Mouse (Mus musculus) NIH3T3 (cell line): Measurements from ENCODE around the gene Plcl1.
"Not testable (repeated sequence)": the region's sequence is repeated elsewhere in the genome, so short reads cannot be mapped to it uniquely, and the experiment has no call there.

Source experiments
- DNase-seq: peaks from one replicate; pipeline ENCODE4 v3.0.0-alpha.2; 2012; ENCODE audit warnings: low read depth

Gene Plcl1

DNA sequence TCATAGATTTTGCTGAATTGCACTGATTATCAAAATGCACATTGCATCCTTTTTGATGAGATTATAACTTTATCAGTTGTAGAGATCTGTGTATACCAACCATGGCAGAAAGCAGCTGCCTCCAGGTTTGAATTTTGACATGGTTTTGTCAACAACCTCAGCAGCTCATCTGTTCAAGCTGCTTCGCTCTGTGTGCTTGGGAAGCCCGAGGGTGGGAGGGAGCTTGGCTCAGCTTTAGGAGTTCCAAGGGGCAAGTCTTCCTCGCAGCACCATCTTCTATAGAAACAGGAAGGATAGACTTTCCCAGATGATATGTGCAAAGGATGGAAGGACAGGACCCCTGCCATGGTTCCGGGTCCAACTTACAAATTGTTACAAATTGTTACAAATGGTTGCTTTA, 32.9 kb downstream of the Plcl1 start:
- DNase-seq: no peak

DNA sequence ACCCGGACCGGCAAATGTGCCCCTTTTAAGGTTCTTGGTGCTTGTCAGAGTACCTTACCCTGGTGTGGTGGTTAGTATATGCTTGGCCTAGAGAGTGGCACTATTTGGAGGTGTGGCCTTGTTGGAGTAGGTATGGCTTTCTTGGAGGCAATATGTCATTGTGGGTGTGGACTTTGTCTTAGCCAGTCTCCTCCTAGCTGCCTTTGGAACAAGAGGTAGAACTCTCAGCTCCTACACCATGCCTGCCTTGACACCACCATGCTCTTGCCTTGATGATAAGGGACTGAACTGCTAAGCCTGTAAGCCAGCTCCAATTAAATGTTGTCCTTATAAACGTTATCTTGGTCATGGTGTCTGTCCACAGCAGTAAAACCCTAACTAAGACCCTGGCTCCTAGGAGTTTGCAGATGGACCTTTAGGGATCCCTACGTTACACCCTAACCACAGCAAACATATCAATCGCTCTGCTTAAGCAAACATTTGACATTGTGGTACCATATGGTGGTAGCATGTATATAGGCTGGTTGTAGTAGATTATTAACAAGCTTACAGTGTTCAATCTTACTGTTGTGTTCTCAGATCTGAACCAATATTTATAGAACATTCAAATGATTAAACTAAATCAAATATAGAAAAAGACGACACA, 39.4 kb downstream of the Plcl1 start:
- no peak for DNase-seq

DNA sequence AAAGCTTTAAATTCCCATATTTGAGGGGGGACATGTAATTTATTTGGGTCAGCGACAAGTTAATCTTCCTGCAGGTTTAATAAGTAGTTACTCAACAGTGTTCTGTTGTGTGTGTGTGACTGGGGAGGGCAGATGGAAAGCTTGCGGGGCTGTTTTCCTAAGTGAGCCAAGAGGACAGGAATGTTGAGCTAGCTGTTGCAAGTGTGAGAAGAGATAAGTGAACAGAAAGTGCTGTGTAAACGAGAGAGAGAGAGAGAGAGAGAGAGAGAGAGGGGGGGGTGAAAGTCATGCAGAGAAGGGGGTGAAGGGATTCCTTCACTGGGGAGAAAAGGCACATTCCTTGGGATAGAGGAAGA, 39.9 kb downstream of the Plcl1 start:
- no peak for DNase-seq

DNA sequence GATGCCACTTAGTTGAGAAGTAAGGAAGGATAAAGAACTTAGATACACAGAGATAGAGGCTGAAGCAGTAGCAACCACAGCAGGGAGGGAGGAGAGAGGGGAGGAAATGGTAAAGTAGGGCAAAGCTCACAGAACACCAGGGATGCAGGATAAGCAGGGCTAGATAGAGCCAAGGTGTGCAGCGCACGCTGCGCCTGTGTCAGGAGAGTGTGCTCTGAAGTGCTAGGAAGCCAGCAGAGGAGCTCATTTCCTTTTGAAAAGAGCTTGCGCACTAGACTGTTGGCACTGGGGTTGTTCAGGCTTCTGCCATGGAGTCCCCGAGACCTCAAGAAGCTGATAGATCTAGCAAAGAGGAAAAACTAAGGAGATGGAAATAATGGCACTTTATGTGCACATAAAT, 40.6 kb downstream of the Plcl1 start:
- no peak for DNase-seq

DNA sequence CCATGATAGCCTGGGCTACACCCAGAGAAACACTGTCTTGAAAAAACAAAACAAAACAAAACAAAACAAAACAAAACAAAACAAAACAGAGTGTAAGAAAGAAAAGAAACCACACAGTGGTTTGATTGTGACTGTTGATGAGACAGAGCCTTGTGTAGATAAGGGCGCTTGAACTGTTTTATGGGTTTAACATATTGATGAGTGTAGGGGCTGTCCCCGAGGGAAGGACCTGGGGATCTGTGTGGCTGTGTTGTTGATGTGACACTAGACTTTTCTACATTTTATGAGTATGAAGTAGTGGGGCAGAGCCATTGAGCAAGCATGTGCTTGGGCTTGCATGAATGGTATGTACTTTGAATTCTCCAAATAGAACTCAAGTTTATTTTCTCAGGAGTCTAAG, 41.2 kb downstream of the Plcl1 start:
- no peak for DNase-seq

DNA sequence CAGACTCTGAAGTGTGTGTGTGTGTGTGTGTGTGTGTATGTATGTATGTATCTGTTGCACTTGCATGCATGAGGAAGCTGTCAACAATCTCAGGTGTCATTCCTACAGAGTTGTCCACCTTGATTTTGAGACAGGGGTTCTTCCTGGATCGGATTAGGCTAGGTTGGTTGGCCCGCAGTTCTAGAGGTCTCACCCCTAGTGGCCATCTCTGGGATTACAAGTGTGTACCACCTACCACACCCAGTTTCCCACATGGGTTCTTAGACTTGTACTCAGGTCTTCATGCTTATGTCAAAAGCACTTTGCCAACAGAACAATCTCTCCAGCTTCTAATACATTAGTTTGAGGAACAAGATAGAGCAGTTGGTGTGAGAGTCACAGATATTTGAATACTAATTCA, 41.9 kb downstream of the Plcl1 start:
- DNase-seq: peak; percentile 15

DNA sequence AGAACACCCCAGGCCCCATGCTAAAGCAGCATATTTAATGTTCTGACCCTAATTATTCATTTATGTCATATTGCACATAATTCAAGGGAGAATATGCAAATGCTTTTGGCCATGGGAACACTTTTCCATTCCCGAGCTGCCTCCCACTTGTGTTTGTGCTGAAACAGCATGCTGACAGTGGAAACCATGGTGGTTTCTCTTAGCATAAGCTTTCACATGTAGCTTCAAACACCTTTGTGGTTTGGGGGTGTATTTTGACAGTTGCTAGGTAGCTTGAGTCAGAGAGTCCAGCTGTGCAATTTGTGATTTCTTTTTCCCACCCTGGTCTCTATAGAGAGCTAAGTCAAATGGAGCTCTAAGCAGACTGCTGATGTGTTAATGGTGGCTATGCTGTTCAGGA, 42.4 kb downstream of the Plcl1 start:
- no peak for DNase-seq

DNA sequence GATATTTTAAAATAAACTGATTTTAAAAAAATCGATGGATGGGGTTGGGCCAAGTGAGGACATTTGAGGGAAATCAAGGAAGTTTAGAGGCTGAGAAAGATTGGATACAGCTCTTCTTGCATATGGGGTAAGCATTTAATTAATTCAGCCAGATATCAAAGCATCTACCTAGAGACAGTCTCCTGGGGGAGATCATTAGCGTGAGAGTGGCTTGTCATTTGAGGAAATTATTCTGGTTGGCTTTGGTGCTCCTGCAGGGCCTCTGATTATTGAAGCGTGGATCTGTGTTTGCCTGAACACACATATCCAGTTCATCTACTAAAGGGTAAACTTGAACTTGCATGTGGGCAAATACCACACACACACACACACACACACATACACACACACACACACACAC, 44.1 kb downstream of the Plcl1 start:
- DNase-seq: no peak

DNA sequence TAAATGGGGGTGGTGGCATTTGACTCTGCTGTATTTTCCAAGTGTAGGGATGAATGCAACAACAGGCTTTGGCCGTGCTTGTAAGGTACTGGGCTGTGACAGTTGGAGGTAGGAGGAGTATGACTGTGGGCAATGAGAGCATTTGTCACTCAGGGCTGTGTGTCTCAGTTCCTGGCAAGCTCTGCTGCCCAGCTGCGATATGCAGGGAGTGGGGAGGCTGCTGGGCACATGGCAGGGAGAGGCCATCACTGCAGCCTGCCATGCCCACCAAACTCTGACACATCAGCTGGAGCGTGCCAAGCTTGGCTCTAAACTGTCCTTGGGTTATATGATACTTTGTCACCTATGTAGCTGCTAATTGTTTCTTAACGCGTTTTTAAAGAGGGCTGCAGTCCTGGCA, 48.4 kb downstream of the Plcl1 start:
- no peak for DNase-seq

DNA sequence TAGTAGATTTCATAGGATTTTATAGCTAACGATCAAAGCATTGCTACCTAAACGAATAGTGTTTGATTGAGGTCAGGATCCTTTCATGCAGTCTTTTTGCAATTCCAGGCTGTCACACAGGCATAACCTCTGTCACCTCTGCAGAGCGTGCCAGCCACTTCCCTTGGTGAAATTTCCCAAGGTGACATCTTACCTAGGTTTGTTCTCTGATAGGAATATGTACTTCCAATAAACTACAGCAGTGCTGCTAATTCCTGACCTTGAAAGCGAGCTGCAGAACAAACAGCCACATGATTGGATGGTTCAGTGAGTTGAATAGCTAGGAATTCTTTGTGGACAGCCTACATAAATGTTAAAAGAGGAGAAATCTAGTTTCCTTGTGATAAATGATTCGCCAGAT, 56.6 kb downstream of the Plcl1 start:
- DNase-seq: no peak

DNA sequence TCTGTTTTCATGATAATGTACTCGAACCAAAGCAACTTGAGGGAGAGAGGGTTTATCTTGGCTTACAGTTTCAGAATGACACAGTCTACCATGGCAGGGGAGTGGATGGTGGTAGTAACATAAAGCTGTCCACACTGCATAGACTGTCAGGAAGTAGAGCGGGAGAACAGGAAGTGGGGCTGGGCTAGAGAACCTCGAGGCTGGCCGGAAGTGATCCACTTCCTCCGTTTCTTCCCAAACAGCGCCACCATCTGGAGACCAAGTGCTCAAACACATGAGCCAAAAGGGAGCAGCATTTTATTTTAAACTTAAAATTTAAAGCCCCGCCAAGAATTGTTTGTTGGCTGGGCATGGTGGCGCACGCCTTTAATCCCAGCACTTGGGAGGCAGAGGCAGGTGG, 68.0 kb downstream of the Plcl1 start:
- DNase-seq: no peak

DNA sequence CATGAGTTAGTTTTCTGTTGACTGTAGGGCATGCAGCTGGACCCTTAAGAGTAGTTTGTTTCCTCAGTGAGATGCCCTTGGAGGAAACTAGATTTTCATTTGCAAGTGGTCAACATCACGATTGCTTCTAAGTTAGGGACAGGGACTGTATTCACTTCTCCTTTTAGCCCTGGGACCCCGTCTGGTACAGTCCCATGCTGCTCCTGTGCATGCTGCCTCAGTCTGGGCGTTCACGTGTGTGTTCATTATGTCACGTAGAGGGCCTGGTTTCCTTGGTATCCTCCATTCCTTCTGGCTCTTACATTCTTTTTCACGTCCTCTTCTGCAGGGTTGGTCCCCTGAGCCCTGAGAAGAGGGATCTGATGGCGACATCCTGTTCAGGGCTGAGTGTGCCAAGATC, 69.3 kb downstream of the Plcl1 start:
- DNase-seq: no peak

DNA sequence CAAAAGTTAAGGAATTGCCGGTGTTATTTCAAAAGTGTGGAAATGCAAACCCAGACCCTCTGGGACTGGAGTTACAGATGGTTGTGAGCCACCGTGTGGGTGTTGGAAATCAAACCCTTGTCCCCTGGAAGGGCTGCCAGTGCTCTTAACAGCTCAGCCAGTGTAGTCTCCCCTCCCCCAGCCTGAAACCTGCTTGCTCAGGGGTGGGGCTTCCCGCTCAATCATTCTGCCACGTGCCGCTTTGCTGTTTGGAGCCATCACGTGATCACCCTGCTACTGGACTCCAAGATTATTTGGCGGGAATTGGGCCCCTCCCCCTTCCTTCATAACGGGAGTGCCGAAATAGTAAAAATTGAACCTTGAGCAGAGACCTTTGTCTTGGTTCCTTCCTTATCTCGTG, 81.7 kb downstream of the Plcl1 start:
- not testable (repeated sequence) for DNase-seq

DNA sequence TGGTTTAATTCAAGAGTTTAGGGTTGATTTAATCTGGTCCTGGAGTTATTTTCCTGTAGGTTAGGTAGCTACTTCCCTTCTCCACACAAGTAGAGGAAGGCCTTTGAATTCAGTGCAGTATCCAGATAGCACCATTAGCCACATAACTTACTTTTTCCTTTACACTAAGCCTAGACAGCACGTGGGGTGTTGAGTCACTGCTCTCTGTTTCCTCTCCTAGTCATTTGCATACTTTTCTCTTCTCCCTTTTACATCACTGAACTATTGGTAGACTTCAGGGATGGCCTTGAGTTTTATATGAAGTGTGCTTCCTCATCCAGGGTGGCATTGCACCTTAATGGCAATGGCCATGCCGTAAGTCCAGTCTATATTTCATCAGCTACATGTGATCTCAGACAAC, 82.5 kb downstream of the Plcl1 start:
- DNase-seq: no peak

DNA sequence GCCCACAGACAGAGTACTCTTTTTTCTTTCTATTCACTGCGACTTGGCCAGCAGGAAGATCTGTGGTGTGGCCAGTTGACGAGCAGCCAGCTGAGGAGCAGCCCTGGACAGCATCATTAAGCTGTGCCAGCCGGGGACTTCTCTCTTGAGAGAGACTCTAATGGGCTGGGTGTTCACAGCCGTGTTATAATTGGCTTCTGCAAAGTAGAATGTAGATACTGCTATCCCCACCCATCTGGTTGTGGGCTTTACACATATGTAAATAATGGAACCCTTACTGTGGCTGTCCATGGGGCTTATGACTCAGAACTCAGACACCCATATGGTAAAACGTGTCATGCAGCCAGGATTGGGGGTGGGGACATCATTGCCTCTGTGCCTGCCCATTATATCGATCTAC, 83.6 kb downstream of the Plcl1 start:
- DNase-seq: no peak

DNA sequence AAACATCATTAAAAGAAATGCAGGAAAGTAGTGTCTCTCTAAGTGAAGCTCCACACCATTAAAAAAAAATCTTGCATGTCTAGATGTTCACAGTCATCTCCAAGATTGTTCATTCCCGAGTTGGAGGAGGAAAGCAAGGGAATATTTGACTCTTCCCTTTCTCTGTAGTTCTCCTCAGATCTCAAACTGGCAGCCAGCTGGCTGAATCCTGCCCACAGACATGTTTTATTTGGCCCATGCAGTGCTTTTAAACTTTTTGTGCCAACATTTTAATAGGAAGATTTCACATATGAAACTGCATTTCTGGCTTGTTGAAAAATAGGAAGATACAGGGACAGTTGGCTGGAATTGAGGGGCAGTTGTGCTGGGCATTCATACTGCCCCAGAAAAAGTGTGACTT, 94.2 kb downstream of the Plcl1 start:
- no peak for DNase-seq

DNA sequence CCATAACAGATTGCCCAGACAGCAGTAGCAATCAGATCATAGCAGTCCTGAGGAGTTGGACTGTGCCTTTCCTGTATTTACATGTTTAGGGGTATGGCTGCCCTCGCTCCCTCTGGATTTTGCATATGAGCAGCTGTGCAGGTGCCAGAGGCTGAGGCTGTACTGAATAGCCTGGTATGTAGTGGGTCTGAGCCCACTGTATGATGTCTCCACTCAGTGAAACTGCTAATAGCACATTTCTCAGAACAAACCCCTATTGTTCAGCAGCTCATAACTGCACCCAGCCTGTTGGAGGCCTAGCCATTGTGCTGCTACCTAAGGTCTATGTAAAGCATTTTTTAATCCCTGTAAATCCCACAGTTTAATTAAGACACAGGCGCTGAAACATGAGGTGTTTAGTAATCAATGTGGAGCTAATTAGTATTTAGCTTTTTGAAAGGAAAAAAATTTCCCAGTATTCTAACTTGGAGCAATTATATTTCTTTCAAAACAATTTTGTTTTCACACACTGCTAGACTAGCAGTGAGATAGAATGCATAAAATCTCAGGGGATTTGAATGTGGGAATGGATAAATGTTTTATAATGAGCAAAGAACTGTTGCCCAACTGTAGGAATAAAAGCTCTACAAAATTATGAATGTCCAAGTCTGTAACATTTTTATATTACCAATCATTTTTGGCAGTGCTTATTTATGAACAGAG, 95.4 kb downstream of the Plcl1 start:
- no peak for DNase-seq

DNA sequence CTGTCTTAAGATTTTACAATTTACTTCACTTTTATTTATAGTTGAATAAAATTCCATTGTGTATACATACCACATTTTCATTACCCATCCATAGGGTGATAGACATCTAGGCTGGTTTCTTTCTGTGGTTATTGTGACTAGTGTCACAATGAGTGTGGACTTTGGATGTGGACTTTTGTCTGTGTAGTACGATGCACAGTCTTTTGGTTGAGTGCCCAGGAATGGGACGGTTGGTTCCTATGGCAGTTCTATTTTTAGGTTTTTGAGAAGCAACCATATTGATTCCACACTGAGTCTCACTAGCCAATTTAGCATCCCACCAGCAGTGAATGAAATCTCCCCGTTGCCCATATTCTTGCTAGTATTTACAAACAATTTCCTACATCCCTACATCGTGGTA, 100.1 kb downstream of the Plcl1 start:
- DNase-seq: no peak

DNA sequence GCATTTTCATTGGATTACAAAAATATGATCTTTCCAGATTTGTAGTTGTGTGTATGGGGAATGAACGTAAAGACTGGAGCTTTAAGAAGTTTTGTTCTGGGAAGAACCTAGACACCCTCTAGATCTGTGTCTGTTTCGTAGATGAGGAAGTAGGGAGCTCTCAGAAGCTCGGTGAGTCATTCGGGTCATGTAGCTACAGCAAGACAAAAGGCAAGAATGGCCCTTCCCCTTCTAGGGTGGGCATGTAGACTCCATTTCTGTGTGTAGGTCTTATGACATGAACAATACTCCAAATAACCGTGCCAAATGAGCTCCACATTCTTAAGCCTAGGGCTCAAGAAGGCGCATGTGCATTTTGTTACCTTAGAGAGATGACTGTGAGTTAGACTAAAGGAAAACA, 101.3 kb downstream of the Plcl1 start:
- DNase-seq: no peak

DNA sequence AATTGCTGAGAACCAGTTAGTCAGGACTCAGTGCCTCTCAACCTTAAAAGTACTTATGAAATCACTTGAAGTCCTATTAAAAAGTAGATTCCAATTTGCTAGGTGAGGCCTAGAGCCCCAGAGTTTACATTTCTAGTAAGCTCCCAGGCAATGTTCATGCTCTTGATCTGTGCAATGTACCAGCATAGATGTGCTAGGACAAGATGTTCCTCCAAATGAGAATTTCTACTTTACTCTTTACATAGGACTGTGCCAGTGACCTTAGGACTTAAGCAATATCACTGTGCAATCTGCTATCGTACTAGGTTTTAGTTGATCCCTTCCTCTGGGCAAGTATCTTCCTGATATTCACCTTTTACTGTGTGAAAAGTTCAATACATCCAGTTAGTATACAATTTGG, 103.9 kb downstream of the Plcl1 start:
- no peak for DNase-seq

DNA sequence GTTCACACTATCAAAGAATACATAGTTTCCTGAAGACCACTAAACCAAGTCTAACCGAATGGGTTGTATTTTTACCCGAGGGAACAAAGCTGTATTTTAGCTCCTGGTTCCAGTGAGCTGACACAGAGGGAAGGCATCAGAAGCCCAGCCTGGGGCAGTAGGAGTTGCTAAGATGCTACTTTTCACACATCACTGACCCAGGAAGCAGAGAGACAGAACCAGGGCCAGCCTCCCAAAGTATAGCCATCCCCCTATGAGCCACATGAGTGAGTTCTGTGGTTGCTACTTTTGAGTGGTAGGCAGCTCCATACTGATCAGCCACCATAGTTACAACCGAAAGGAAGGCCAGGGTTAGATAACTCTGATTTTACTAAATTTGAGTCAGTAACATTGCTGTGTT, 106.4 kb downstream of the Plcl1 start:
- DNase-seq: no peak

DNA sequence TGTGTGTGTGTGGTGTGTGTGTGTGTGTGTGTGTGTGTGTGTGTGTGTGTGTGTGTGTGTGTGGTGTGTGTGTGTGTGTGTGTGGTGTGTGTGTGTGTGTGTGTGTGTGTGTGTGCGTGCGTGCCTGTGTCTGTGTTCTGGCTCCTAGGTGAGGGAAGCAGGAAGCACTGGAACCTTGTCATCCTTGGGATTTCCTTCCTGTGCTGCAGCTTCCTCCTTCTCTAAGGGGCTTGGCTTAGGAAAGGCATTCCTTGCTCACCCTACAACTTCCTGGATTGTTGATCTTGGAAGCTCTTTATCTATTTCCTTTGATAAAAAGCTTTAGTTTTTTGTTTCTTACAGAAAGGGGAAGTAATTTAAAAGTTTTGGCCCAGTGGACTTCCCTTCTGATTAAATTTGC, 107.1 kb downstream of the Plcl1 start:
- not testable (repeated sequence) for DNase-seq

DNA sequence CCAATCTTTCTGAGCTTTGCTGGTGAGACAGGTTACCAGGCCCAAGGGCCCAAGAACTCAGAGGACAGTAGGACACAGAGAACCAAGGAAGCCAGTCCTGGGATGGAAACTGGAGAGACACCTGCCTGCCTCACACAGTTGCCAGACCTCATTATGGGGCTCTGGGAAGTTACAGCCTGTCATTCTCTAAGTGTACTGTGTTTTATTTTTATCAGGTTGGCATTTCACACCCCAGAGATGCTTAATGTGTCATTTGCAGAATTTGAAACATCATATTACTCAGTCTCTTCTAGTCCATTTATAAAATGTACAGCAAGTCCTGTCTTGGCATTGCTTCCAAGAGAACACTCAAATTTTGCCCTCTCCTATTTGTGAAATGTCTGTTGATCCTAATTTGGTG, 111.5 kb downstream of the Plcl1 start:
- no peak for DNase-seq

DNA sequence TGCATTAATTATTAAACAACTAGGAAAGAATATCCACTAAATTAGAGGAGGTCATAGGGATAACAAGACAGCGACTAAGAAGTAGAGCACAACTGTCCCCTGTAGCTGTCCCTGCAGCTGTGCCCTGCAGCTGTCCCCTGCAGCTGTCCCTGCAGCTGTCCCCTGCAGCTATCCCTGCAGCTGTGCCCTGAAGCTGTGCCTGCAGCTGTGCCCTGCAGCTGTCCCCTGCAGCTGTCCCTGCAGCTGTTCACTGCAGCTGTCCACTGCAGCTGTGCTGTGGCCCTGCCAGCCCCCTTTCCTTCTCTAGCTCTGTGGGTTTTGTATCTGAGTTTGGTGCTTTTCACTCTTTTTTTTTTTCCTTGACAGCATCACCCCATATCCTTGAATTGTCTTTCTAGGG, 118.2 kb downstream of the Plcl1 start:
- no peak for DNase-seq
